Mouse (Mus musculus): ENCODE results near the gene Spry2.

The Spry2 gene

DNA sequence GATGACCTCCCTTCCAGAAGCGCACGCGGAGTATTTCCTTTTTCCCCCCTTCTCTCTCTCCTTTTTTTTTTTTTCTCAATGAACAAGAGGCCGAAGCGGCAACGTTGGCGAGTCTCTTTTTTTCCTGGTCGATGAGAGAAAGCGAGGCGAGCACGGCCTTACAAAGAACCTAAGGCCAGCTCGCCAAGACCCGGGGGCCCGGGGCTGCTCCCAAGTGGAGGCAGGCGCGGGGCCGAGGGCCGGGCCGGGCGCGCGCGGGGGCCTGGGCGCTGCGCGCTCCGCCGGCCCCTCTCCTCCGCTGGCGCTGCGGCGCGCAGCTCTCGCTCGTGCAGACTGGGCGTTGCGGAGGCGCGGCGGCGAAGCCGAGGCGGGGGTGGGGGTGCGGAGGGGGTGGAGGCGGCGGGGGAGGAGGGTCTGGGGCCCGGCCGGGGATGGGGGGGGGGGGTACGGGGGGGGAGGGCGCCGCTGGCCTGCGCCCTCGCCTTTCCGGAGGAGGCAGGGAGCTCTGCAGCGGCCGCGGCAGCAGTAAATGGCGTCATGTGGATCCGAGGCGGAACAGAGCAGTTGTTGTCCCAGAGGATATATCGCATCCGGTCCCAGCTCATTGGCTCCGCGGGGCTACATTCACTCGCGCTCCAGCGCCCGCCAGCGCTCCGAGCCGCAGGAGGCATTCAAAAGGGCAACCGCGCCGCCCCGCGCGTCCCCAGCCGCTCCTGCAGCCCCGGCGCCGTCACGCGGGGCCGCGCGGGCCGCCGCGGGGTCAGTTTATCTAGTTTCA lies at the start of gene Spry2:
Spry2 (minus strand) TSS at position 29 of the 778 bp plus-strand sequence.
- DNase-seq: peak; percentile 87 to 88

DNA sequence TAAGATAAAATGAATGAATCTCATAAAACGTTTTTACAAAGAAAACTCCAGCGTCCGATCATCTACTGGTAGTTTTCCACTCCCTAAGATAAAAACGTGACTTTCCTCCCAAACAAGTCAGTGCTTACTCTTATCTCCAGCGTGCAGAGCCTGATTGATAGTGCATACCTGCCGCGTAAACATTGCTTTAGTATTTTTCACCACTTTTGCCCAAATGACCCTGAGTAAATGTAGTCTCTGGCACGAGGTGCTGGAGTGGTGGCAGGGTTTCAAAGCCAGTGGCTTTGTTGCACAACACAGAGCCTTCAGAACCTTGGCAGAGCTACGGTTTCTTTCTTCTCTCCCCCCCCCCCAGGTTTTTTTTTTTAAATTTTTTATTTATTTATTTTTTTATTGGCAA lies 44.7 kb upstream of the Spry2 start:
- DNase-seq: no peak

DNA sequence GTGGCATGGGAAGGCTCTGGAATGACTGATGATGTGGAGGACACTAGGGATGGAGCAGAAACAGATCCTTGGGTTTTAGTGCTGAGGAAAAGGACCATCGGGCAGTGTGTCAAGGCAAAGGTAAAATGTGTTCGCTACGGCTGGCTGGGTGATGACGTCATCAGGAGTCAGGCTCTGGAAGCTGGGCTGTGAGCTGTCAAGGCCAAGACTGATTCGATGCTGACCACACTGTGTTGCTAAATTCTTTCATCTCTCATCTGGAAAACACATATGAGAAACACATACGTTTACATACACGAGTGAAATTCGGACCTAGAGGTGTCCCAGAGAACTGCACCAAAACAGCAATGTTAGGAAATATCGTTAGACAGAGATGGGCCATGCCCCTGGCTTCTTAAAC lies 30.1 kb upstream of the Spry2 start:
- DNase-seq: no peak

DNA sequence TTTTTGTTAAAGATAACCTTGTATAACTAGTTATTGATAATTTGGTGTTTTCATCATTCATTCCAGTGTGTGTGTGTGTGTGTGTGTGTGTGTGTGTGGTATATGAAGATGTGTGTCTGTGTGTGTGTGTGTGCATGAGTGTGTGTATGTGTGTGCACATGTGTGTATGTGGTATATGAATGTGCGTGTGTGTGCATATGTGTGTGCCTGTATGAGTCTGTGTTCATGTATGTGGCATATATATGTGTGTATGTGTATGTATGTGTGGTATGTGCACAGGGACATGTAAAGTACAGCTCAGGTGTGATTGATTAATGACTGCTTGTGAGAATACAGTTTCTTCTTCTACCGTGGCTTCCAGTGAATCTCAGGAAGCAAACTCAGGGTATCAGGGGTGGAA lies 28.7 kb upstream of the Spry2 start:
- no peak for DNase-seq

DNA sequence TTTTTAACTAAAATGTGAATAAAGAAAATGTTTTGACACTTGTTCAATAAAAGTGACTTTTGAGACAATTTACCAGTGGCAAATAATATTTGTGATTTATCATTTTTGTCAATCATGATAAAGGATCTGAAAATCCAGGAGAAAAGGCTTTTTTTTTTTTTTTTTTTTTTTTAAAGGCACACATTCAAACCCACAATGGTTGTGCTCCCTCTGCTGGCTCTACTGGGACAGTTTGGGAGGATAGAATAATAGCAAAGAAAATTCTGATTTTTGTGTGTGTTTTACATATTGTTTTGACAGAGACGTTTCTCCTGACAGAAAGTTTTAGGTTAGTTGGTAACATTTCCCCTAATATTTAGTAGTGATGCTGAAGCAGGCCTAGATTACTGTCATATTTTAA lies 28.1 kb upstream of the Spry2 start:
- DNase-seq: peak; percentile 23 to 54

DNA sequence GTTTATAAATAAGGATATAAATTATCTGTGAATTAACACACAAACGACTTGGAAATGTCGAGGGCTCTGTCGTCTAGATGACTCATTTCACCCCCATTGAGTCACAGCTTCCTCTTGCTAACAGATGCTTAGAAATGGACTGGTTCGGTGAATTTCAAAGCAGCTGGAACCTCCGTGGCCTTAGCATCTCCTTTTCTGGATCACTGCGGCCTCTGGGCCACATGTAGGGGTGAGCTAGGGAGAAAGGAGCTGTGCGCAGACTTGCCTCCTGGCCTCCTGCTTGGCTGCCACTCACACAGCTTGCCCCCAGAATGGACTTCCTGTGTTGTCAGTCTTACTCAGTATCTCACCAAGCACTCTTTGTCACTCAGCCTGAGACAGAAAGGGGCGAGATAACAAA lies 26.3 kb upstream of the Spry2 start:
- no peak for DNase-seq

DNA sequence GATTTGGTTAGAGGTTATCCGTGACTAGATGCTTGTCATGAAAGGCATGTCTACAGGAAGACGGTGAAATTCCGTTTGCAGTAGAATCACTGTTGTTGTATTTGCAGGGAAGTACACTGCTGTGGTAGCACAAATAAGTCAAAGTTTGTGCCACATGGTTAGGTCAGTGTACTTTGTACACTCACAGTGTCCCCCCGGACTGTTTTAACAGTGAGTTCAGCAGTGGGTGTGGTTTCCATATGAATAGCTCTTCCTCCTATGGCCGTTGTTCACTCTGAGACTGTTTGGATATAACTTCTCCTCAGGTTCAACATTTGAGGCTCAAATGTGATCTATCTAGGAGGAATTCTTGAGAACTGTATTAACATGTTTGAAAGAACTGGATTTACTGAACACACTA lies 25.8 kb upstream of the Spry2 start:
- DNase-seq: no peak

DNA sequence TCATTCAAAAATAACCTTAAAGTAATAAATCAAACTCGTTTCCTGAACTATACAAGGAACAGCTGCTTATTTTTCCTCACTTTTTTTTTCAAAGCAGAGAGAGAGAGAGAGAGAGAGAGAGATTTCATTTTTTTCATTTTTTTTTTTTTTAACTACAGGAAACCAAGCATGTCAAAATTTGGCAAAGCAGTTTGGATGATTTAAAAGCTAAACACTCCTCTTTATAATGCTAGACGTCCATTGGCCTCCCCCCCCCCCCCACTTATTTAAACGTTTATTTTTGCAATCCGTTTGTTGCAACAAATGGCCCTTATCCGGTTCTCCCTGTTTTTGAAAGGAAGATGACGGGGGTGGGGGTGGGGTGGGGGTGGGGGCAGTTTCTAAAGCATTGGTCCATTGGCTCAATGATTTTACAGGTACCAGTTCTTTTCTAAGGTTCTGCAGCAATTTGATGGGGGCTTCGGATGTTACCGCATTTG lies 24.6 kb upstream of the Spry2 start:
- no peak for DNase-seq

DNA sequence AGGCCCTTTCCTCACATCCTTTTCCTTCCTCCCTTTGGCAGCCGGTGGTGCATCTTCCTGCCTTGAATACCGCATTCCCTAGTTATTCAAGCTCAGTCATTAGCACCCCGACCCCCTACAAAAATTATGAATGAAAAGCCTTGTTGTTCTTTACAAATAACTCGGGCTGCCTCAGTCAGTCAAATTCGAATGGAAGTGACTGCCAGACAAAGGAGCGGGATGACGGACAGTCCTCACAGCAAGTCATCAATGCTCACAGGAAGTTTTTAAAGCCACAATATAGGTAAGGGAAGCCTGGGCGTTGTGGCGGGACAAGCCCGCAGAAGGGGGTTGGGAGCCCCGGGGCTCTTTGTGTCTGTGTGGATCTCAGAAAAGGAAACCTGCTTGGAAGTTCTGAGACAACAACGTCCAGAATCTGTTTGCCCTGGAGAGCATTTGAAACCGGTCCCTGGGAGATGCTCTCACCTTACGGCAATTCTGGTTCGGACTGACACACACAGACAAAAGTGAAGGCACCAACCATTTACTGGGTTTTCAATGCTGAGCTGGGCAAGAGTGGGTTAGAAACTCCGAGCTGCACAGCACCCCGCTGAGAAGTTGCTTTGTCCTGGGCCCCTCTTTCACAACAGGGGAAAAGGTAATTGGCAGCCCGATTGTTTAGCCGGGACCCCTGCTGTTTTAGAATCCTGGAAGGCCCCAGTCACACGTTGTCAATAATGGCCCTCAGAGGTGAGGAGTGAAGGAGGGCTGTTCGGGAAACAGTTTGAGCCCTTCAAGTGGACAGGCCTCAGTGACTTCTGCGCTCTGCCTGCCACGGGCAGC lies 24.0 kb upstream of the Spry2 start:
- peak; percentile 7 to 16 for DNase-seq

DNA sequence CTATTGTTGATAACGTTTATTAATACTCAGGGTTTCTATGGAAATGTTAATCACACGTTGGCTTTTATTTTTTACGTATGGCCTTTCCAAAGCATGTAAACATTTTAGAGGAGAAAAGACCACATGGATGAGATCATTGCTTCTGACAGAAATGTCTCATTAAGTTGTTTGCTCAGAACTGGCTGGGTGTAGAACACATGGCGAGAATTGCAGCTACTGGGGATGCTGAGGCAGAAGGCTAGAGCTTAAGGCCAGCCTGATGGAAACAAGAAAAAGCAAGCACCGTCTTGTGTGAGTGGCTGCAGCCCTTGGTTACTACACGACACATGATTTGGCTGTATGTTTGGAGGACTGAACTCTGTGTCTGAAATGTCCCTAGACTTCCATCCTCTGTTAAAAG lies 10.6 kb upstream of the Spry2 start:
- DNase-seq: no peak

DNA sequence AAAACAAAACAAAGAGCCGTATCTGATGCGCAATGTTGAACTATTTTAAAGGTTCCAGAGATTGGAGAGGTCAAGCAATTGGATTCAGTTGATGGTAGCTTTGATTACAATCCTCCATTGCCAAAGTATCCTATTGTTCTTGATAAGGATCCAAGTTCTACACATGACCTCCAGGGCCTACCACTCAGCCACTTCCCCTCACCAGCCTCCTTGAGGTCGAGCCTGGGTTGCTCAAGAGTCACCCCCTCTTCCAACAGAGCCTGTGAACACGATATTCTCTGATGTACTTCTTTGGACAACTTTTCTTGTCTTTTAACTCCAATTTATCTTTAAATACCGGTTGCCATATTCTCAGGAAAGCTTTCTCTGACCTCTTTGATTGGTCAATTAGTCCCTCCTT lies 9.3 kb upstream of the Spry2 start:
- DNase-seq: no peak

DNA sequence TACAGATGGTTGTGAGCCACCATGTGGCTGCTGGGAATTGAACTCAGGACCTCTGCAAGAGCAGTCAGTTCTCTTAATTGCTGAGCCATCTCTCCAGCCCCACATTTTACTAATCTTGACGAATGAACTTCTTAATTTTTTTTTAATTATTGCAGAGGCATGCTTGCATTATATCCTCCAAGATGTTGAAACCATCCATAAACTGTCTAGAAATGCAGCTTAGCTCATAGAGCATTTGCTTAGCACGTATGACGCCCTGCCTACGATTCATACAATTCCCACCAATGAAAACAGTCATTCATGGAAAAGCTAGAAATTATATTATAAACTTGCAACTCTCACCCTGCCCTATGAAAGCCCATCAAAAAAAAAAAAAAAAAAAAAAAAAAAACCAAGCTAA lies 8.9 kb upstream of the Spry2 start:
- no peak for DNase-seq

DNA sequence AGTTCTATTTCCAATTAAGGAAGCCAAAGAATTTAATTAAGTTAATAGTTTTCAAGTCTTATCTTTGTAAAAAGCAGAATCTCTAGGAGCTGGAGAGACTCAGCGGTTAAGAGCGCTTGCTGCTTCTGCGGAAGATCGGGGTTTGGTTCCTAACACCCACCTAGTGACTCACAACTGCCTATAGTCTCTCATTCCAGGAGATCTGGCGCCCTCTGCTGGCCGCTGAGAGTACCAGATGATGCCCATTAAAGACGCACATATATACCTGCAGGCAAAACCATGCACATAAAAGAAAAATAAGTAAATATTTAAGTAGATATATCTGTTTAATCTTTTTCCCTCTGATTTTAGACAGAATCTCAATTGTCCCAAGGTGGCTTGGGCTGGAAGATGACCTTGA lies 6.2 kb upstream of the Spry2 start:
- DNase-seq: peak; percentile 40 to 67

DNA sequence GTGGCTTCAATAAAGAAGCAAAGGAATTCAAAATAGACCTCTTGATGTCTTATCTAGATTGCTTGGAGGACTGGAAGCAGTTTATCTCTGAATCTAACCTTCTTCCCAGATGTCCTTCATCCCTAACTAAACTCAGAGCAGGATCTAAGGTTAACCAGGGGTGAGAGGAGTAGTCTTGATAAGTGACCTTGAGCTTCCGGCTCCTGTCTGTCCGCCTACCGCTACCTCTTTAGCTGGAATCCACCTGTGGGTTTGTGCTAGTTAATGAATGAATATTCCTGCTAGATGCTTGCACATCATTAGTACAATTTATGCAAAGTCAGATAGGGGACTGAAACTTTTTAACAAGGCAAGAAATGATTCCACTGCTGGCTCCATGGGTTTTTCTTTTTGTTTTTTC lies 4.2 kb upstream of the Spry2 start:
- no peak for DNase-seq

DNA sequence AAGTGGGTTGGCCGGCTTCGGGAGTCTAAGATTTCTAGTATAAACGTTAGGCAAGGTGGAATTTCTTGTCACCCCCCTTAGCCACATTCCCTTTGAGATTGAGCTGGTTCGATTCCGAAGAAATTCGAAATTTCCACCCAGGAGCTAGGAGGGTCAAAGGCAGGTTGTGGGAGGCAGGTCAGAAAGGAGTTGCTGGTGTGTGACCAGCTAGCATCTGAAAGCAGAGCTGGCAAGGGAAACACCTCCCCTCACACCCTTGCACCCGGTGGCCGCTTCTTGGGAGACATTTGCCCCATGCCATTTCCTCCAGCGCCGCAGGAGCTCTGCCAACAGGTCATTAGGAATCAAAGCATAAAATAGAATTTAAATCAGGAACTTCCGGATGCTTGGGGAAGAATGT lies 2.5 kb upstream of the Spry2 start:
- DNase-seq: peak in 1 of 2 experiments; percentile 49

DNA sequence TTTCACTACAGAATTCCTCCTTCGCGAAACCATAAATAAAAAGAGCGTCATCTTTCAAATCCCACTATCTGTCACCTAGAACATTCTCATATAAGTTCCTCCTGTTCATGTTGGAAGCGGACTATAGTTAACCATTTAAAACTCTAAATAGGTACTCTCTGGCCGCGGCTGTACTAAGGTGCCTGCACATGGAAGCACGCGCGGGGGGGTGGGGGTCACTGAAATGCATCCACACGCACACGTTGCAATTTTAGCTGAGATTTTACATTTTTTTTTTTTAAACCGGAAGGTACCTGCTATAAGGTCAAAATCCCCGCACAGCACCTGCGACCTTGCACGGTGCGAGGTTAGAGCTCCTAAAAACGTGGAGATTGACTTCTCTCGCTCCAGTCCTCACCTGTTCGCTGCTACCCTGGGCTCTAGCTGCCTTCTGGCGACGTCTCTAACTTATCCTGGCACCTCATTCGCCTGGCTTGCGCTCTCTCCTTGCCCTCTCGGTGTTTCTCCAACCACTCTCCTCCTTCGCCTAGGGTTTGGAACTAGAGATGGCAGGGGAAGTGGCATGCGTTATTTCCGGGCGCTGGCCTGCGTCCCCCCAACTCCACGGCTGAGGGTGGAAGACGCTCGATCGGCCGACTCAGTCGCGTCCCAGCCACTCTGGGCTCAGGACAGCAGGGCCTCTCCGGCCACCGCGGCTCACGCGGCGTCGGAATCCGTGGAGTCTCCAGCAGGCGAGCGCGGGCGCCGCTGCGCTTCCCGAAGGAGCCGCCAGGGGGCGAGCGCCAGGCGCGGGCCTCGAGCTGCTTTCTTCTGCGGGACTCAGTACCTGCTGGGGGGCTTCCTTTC lies 1.9 kb upstream of the Spry2 start:
- peak; percentile 97 to 98 for DNase-seq

DNA sequence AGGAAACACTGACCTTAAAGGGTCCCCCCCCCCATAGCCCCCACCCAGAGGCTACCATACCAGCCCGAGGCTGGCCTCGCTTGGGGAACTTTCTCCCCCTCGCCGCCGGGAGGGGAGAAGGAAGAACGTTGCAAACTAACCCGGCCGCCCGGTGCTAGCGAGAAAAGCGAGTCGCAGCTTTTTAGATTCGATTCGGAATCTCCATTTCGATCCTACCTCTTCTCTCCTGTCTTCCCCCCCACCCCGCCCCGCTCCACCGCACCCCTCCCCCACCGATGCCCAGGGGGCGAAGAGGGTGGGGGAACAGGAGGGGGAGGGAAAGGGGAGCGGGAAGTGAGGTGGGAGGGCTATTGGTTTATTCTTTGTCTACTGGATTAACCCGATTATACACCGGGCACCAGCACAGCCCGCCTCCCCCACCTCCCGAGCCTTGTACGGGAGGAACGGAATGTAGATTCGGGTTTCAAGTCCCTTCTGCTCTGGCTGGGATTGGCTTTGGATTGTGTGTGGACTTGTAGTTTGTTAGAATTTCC lies 1.0 kb upstream of the Spry2 start:
- peak; percentile 75 to 80 for DNase-seq

DNA sequence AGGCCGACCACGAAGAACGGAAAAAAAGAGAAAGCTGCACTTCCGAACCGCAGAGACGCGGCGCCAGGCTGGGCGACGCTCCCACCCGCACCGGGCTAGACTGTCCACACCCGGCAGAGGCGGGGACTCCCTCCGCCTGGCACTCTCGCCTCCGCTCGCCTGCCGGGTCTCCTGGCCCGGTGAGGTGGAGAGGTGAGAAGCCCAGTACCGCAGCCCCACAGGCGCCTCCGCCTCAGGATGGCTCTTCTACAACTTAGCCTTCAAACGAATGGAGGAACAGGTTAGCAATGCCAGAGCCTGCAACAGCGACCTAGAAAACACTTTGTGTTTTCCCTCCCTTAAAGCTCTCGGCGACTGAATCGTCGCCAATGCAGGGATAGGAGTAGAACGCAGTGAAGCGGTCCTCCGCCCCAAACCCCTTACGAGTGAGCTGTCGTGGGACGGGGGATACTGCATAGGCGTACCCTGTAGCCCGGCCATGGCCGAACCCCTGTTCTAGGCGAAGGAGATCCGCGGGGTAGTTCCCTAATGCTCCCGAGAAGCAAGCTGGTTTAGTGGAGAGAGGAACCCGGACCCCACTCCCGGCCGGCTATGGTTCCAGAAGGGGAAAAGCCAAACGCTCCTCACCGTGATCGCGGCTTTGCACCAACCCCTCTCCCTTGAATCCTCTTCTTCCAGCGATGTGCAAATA lies 513 bp downstream of the Spry2 start:
- peak; percentile 82 to 85 for DNase-seq

DNA sequence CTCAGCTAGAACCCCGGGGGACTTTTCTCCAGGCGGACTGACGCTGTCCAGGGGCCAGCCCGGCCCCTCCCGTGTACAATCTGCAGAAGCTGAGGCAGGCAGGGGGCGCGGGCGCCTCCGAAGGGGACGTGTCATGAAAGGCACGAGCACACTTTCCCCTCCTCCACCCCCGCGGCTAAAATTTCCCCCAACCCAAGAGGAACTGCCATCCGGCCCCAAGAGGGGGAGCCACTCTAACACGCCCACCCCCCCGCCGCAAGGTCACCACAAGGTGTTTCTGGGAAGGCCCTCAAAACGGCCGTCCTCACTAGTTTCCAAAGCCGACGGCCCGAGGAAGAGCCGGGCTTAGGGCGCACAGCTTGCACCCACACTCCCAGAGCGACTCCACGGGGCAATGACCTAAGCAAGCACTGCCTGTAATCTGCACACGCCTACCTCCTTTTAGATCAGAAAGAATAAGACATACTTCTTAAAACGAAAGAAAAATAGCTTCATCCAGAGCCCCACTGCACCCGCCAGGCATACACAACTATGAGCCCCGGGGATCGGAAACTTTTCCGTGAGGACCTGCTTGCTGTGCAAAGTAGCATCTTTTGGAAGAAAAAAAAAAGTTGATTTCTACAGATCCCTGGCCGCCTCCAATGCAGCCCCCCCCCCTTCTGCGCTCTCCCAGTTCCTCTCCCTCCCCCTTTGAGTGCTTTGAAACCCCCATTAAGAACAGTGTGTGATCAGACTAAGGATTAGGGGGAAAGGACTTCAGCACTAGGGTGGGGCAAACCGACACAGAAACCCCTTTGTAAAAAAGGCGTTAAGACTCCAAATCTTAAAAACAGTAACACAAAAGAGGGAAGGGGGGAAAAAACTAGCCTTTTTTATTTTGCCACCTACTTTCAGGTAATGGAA lies 1.4 kb downstream of the Spry2 start:
- peak; percentile 74 to 78 for DNase-seq

DNA sequence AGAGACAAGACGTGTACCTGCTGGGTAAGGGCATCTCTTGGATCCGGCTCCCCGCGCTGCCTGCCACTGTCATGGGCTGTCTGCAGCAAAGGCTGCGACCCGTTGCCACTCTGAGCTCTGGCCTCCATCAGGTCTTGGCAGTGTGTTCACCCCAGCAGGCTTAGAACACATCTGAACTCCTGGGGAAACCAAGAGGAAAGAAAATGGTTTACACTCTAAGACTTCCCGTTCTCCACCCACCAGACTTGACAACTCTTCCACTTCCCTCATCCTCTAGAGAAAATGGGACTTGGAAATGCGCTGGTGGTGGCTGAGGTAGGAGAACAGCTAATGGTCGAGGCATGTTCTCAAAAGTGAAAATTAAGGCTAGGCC lies 3.0 kb downstream of the Spry2 start:
- DNase-seq: peak in 1 of 2 experiments; percentile 72

Data from cerebellum, postnatal 25 days (tissue).